Mouse (Mus musculus): Measurements from ENCODE around the gene Utp11. TPM values are rescaled to one million over a fixed set of nuclear protein-coding genes. Genes with fewer than 3 reads are reported as not detected.

Gene Utp11
- total RNA-seq, 2 experiments from 2014 or later, result 16.5 to 20.2 TPM

DNA sequence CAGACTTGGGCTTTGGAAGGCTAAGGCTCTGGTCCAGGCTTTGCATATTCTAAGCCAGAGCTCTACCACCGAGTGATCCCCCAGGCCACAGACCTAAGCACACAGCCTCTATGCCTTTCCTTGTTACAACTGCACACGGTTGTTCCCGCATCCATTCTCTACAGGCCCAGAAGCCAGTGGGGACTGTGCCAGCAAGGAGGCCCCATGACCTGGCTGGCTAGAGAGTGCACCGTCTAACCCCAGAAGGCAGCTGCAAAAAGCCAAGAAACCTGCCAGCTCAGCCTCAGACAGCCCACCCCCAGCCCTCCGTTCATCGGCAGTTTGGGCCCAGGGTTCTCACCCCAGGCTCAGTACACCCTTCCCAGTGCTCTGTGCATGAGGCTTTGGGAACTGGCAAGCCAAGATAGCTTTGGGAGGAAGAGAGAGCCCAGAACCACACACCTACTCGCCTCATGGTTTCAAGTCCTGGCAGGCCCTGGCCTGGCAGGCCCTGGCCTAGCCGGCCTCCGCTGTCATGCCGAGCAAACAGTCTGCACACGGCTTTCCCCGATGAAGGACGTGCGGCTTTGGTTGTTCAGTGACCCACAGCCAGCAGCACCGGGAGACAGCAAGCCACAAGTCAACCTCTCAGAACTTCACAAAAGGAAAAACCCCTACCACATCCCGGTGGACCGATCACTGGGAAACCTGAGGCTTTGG is 18.9 kb downstream of the Utp11 start:
- DNase-seq, result no peak
- intact Hi-C loops (cut with DNase I), result loop anchor here (5.0 kb wide), 1 partner anchor 737 kb away; no protein-coding TSS in a partner anchor

DNA sequence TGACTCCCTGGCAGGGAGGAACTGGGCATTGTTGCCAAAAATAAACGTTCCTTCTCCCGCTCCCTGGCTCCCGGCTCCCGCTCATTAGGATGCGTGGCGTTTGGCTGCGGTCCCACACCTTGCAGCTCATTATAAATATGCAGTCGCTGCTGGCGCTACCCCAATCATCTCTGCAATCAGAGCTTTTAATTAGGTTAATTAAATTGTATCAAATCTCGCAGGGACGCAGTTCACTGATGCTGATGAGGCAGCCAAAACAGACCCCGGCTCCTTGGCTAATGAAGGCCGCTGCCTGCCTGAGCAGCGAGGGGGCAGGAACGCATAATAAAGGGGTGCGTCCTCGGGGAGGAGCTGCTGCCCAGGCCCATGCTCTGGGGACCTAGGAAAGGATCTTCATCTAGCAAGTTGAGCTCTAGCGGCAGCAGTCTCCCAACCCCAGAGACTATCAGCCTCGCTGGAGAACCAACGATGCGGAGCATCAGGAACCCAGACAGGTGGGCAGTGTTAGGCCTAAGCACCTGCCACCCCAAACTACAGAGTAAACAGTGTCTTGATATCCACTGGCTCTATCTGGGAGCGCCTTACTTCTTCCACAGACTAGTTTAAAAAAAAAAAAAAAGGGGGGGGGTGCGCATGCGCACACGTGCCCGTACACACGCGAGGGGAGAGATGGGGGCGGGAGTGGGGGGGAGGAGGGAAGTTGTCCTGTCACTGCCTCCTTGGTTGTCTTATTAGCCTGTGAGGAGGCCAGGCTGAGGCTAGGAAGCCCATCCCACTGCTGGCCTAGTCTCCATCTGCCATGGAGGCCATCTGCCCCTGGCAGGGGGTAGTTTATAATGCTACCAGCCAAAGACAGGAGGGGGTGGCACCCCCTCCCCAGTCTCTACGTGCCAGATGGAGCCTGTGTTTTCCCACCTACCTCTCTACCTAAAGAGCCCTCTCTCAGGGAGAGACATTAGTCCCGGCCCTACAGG is 20.8 kb downstream of the Utp11 start:
- DNase-seq, result peak; percentile 87
- intact Hi-C loops (cut with DNase I), result no loop called here

DNA sequence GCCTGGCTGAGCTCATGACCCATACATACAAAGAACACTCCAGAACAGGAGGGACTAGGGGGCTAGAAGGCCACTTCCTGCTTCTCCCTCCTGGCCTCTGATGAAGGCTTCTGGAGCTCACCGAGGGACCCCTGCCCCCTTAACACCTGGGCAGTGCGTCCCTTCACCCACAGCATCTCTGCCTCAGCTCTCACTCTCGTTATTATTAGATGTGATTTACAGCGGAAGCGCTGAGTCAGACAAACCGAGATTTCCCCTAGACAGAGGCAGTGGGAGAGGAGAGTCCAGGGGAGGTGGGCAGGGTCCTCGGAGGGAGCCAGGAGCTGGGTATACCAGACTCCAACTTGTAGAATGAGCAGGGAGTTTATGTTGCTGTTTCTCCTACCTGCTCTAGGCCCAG is 21.8 kb downstream of the Utp11 start:
- DNase-seq, result no peak
- intact Hi-C loops (cut with DNase I), result no loop called here

DNA sequence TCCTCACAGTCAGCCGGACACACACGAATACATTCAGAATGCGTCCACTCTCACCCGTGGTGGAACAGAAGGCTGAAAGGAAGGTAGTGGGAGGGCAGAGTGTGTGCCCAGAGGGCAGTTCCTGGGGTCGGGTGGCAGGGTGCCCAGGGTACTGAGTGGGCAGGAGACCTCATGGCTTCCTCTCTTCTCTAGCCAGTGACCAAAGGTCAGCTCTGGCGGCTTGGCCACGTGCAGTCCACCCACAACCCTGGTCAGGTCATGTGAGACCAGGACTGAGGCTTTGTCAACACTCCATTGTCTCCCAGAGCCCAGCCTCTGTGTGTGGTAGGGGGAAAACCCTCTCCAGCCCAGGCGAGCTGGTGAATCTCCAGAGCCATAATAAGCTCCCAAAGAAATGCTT is 23.2 kb downstream of the Utp11 start:
- no peak for DNase-seq
- intact Hi-C loops (cut with DNase I), result no loop called here

DNA sequence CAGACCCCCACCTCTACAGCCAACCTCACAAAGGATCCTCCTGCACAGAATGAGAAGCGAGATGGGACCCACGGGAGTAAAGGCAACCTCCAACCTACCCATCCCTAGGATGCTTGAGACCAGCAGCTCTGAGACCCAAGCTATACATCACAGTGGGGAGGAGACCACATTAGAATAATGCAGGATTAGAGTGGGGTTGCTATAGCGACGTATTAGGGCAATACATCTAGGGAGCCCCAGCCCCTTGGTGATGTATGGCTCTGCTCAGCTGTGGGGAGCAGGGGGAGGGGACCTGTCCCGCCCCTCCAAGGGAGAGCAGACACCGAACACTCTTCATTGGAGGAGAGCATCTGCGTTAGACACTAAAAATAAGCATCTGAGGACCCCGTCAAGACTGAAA is 25.3 kb downstream of the Utp11 start:
- intact Hi-C loops (cut with DNase I), result loop anchor here (10.0 kb wide), 1 partner anchor 443 kb away; no protein-coding TSS in a partner anchor
- no peak for DNase-seq

DNA sequence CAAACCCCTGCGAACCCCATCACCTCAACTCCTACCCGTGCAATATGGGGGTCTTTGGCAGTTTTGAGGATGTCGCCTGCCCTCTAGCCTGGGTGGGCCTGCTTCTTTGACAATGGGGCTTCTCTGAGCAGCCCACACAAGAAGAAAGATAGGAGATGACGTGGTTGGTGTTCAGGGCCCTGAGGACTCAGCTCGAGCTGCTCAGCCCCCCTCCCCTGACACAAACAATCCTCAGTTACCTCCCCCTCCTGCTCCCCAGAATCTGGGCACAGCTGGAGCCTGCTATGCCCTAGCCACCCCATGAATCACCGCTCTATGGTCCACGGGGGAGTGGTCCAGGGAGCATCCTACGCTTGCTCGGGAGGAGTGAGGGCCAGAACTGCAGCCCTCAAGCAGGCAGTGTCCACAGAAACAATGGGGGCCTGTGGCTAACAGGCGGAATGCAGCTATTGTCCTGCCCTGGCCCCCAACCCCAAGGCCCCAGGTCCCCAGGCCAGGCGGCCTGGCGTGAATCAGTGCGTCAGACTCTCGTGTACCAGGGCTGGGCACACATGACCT is 25.8 kb downstream of the Utp11 start:
- no peak for DNase-seq
- intact Hi-C loops (cut with DNase I), result loop anchor here (10.0 kb wide), 1 partner anchor 443 kb away; no protein-coding TSS in a partner anchor

DNA sequence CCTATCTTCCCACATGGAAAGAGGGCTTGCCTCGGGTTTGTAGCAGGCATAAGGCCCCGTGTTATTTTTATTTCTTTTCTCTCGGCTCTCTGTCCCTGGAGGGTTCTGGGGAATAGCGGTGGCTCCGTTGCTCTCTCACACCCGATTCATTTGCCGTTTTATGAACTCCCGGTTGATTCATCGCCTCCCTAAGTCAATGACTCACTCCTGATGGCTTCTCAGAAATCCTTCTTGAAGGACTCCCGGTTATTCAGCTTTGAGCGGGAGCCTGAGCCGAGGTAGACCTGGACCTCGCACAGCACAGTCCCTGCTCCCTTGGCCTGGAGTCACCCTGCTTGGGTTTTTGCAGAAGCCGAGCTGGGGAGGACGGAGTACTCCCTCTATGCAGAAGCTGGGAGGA is 28.8 kb downstream of the Utp11 start:
- DNase-seq, result no peak
- intact Hi-C loops (cut with DNase I), result loop anchor here (5.0 to 10.0 kb wide), 2 partner anchors 440 to 707 kb away; no protein-coding TSS in a partner anchor

DNA sequence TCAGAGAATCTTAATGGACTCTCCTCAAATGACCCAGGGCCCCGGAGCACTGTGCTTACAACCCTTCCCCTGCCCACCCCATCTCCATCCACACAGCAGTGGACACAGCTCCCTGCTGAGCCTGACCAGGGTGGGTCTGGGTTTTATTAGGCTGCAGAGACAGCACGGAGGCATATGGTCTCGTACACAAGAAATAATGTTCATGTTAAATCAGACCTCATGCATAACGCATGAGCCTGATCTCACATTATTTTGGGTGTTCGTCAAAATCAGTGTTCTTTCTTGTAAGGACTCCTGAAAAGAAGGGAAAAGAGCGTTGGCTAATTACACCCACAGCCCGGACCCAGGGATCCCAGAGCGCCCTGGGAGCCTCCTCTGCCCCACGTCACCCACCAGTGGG is 29.2 kb downstream of the Utp11 start:
- no peak for DNase-seq
- intact Hi-C loops (cut with DNase I), result loop anchor here (5.0 to 10.0 kb wide), 2 partner anchors 439 to 707 kb away; no protein-coding TSS in a partner anchor

DNA sequence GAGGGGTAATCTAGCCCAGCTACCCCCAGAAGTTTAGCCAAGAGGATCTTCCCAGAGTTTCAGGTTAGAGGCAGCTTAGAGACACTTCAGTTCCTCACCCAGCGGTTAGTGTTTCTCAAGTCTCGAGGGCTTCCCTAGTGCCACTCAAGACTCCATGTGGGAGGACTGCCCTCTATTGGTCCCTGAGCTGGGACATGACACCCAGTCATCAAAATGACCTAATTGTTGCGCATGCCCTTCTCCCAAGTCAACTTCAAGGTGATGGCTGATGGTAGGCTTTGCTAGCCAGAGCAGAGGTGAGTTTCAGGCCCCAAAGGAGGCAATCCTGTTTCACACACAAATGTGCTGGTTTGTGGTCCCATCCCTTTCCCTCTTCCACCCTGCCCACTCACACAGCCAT is 30.4 kb downstream of the Utp11 start:
- DNase-seq, result no peak
- intact Hi-C loops (cut with DNase I), result loop anchor here (5.0 to 10.0 kb wide), 2 partner anchors 438 to 706 kb away; no protein-coding TSS in a partner anchor

DNA sequence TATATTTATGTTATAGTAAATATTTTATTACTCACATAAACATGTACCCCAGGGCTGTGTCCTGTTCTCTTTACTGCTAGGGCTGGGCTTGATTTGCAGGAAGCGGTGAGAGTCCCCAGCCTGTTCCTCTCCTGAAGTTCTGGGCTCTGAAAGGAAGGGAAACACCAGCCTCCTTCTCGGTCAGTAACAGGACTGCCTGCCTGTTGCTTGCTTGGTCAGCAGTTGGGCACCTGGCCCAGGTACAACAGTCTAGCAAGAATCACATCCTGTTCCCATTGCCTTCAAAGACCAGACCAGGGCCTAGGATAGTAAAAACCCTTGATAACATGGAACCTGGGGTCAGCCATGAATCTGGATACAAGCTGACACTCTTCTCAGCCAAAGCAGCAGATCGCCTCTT is 32.8 kb downstream of the Utp11 start:
- intact Hi-C loops (cut with DNase I), result loop anchor here (5.0 to 10.0 kb wide), 2 partner anchors 436 to 703 kb away; no protein-coding TSS in a partner anchor
- DNase-seq, result no peak

DNA sequence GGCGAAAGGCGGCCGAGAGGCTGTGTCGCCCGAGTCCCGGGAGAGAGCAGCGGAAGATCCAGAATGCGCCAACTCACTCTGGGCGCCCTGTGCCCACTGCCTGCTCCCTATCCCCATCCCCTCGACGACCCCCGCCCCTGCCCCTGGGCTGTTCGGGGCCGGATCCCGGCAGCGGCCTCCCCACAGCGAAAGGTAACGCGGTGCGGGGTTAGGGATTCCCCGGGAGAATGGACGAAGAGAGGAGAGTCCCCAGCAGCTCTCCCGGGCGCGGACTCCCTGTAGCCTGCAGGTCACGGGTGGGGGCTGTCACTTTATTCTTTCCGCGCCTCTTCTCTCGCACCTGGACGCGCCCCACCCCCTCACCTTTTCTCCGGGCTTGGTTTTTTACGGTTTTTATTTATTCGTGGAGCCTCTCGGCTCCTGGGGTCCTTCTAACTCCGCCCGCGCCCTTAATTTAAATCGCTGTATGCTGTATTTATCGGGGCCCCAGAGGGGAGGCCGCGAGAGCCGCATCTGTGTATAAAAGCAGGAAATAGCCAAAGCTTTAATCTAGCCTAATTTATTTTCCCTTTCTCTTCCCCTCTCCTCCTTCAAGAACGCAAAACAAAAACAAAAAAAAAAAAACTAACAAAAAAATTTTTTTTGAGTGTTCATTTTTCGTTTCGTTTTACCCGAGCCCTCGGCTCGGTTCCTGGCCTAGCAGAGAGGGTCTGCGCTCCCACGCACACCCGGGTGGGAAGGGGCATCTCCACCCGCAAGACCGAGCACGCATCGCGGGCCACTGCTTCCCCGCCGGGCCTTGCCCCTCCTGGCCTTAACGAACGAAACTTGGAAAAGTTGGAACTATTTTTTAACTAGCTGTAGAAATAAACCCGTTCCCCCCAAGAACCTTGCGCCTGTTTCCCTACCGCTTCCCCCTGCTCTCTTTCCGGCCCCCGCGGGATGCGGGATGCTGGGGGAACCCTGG is 33.9 kb downstream of the Utp11 start:
- DNase-seq, result no peak
- intact Hi-C loops (cut with DNase I), result loop anchor here (5.0 to 10.0 kb wide), 5 partner anchors 95 to 702 kb away; no protein-coding TSS in a partner anchor

DNA sequence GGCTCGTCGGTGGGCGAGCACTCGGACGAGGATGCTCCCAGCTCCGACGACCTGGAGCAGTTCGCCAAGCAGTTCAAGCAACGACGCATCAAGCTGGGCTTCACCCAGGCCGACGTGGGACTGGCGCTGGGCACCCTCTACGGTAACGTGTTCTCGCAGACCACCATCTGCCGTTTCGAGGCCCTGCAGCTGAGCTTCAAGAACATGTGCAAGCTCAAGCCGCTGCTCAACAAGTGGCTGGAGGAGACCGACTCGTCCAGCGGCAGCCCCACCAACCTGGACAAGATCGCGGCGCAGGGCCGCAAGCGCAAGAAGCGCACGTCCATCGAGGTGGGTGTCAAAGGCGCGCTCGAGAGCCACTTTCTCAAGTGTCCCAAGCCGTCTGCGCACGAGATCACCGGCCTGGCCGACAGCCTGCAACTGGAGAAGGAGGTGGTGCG is 35.0 kb downstream of the Utp11 start:
- intact Hi-C loops (cut with DNase I), result loop anchor here (10.0 kb wide), 3 partner anchors 94 to 514 kb away; no protein-coding TSS in a partner anchor
- peak; percentile 10 for DNase-seq

DNA sequence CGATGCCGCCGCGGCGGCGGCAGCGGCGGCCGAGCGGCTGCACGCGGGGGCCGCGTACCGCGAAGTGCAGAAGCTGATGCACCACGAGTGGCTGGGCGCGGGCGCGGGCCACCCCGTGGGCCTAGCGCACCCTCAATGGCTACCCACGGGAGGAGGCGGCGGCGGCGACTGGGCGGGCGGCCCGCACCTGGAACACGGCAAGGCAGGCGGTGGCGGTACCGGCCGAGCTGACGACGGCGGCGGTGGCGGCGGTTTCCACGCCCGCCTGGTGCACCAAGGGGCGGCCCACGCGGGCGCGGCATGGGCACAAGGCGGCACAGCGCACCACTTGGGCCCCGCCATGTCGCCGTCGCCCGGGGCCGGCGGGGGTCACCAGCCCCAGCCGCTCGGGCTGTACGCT is 35.6 kb downstream of the Utp11 start:
- intact Hi-C loops (cut with DNase I), result loop anchor here (10.0 kb wide), 3 partner anchors 93 to 513 kb away; no protein-coding TSS in a partner anchor
- DNase-seq, result no peak

DNA sequence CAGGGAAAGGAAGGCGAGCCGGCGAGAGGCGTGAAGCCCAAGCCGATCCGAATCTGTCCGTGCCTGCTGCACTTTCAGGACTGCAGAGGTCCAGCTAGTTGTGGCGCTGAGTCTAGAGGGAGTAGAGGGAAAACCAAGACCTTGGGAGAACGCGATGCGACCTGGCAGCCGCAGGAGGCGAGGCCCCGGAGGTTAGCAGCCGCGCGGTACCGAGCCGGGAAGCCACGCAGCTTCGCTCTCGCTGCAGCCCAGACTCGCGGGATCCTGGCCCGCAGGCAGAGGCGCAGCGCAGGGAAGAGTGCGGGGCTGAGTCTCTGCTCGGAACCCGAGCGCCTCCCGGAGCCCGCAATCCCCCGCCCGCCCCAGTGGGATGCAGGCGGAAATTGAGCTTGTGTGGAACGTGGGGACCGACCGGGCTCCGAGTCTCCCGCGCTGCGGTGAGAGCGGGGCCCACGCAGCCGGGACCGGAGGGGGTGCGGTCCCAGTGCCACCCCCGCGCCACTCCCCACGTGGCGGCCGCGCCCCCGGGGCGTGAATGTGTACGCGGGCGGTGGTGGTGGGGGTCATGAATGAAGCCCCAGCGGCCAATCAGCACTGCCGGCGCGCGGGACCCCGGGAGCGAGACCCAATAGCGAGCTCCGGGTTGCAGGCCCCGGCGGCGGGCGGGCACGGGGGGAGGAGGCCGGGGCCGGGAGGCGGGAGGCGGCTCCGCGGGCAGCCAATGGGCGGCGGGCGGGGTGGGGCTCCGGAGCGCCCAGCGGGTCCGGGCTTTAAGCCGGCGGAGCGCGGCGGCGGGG is 36.3 kb downstream of the Utp11 start:
- DNase-seq, result peak; percentile 85
- intact Hi-C loops (cut with DNase I), result loop anchor here (10.0 kb wide), 3 partner anchors 92 to 512 kb away; no protein-coding TSS in a partner anchor

DNA sequence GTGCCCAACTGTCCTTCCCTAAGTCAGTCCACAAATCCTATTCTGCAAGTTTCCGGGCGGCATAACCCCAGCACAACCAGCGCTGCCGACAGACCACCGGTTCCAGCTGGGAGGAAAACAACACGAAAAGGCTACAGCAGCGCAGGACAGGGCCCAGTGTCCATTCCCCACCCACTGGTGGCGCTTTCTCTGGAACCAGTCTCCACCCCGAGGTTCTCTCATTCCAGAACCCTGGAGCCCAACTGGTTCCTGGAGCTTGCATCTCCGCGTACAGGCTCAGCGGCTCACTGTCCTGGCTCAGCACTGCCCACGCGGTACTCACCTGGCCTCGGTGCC is 36.9 kb downstream of the Utp11 start, which contains the start of gene Pou3f1:
Gene Pou3f1 (plus strand): TSS at position 290 of the 336 bp plus-strand sequence.
- intact Hi-C loops (cut with DNase I), result loop anchor here (10.0 kb wide), 3 partner anchors 92 to 512 kb away; no protein-coding TSS in a partner anchor
- DNase-seq, result no peak

DNA sequence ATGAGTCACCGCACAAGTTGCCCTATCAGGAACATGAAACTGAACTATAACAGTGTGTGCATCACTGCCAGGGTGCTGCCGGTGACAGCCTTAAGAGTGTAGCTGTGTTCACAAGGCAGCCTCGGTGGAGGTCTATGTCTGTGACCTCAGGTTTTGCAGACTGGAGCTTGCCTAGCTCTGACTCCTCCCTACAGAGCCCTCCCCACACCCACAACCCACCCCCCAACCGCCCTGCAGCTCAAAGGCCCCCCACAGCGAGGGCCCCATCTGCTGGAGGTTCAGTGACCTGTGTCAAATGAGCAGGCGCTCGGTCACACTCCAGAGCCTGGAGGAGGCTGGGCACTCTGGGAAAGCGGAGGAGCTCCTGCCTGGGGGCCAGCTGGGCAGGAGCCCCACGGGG is 40.5 kb downstream of the Utp11 start:
- intact Hi-C loops (cut with DNase I), result loop anchor here (10.0 kb wide), 3 partner anchors 88 to 508 kb away; no protein-coding TSS in a partner anchor
- DNase-seq, result peak; percentile 63

DNA sequence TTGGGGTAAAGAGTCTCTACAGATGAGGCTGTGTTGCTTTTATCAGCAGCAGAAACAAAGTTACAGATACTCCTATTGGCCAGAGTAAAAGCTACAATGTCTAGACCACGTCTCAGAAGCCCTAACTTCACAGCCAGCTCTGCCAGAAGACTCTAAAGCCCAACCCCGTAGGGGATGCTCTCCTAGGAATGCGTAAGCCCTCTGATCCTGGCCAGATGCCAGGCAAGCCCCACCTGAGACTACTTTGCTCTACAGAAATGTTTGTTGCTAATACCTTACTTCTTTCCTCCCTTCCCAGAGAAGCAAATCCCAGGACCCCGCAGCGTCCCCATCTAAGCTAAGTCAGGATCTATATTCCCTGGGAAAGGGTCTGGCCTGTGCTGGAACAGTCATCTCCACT is 45.5 kb downstream of the Utp11 start:
- intact Hi-C loops (cut with DNase I), result no loop called here
- no peak for DNase-seq

DNA sequence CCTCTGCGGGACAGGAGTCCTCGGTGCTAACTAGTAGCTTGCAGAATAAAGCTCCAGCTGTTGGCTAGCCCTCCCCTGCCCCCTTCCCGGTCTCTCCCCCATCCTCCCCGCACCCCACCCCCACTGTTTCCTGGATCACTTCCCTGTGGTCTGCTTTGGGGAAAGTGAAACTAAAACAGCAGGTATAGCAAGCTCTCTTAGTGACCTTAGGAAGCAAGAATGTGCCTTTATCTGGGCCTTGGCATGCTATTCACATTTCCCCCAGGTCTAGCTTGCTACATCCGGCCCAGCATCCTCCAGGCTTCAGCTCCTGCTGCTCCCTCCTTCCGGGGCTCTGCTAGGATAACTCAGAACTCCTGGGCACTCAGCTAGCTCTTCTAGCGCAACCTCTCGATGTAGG is 46.8 kb downstream of the Utp11 start:
- DNase-seq, result no peak
- intact Hi-C loops (cut with DNase I), result no loop called here
